Comparison of ENCODE assay signal across 19 mouse cellular contexts in genomic region chr10:4971586-4971985, GRCm38 (mm10).
"Had no signal": no experiment of that assay in that cellular context is flagged by ENCODE, and none has a peak within 500 bp of the region (broad histone marks: within the 10 kb centered on the region; RNA-seq: fewer than 3 reads in every experiment).

No protein-coding gene starts in this region.

- H3K4me1 ChIP-seq: midbrain, embryonic 10.5 days; midbrain, embryonic 12.5 days; neural tube, embryonic 13.5 days; neural tube, embryonic 15.5 days had no signal

- H3K36me3 ChIP-seq: midbrain, embryonic 10.5 days; midbrain, embryonic 12.5 days; neural tube, embryonic 13.5 days; neural tube, embryonic 15.5 days had no signal

- H3K27ac ChIP-seq: midbrain, embryonic 10.5 days; midbrain, embryonic 12.5 days; neural tube, embryonic 13.5 days; neural tube, embryonic 15.5 days had no signal

- H3K4me2 ChIP-seq: lung, embryonic 14.5 days; midbrain, embryonic 12.5 days; neural tube, embryonic 13.5 days; neural tube, embryonic 15.5 days had no signal

- H3K27me3 ChIP-seq: midbrain, embryonic 12.5 days; neural tube, embryonic 13.5 days; neural tube, embryonic 15.5 days had no signal

- H3K9ac ChIP-seq: lung, embryonic 14.5 days; midbrain, embryonic 12.5 days; neural tube, embryonic 13.5 days; neural tube, embryonic 15.5 days had no signal

- H3K4me3 ChIP-seq: midbrain, embryonic 10.5 days; midbrain, embryonic 12.5 days; myocyte; neural tube, embryonic 13.5 days; neural tube, embryonic 15.5 days had no signal

- DNase-seq: lung, adult 18-20 months; lung, postnatal 10 days; lung, postnatal 4 days; midbrain, embryonic 14.5 days; retina, postnatal 1 day; right cerebral cortex, adult 18-20 months; right cerebral cortex, postnatal 25 days; right cerebral cortex, postnatal 4 days; spleen, adult 18-20 months; thymus, adult 18-20 months; thymus, postnatal 14 days; thymus, postnatal 36 days had no signal

- H3K9me3 ChIP-seq: midbrain, embryonic 10.5 days; midbrain, embryonic 12.5 days; neural tube, embryonic 13.5 days; neural tube, embryonic 15.5 days had no signal

- ATAC-seq: midbrain, embryonic 16.5 days had no signal
